Mouse (Mus musculus): Measurements from ENCODE around the gene Qpct. TPM values are rescaled to one million over a fixed set of nuclear protein-coding genes. Genes with fewer than 3 reads are reported as not detected.

The Qpct gene
- polyA plus RNA-seq, 1 experiment from 2014 or later = 2.1 TPM

DNA sequence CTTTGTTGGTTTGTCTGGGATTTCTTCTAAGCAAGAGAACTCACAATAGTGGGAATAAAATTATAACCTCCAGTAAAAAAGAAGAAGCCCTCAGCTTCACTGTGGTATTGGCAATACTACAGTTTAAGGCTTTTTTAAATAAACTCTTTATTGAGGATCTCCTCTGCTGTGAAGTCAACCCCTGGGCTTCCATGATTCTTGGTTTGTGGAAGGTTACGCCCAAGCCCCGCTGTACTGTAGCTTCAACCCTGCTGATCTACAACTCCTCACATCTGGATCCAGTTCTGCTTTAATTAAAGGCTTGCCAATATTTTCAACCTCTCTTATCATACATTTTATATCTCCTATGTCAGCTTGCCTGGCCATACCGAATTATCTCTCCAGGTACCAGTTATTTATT lies 68.6 kb downstream of the Qpct start:
- WGBS = 91% methylated on average over 3 of the region's 3 CpGs

DNA sequence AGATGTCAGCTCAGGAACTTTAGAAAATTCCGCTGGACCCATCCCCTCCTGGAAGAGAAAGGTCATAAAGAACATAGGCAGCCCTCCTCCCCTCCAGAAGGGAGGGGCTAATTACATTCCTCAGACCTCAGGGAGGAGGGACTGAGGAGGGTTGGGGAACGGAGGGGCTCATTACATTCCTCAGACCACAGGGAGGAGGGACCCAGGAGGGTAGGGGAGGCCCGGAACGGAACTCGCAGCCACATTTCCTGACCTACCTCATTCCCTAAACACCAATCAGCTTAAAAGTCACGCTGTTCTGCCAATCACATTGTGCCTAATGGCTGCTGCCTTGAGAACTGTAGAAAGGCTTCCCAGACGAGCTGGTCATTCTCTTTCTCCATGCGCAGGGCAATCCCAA lies 82.0 kb downstream of the Qpct start:
- ATAC-seq (ENCODE audit: low FRiP score, low TSS enrichment) = peak; percentile 68; the same call in 1 of the 2 replicates
- H3K27ac ChIP-seq (ENCODE audit: low read depth, low read length) = no peak overlapping the region
- no peaks in the 10 kb centered on the region for H3K36me3 ChIP-seq (ENCODE audit: control insufficient read depth, insufficient read depth, low read length)
- H3K27me3 ChIP-seq (ENCODE audit: control insufficient read depth, insufficient read depth, low read length) = no peaks in the 10 kb centered on the region
- H3K9me3 ChIP-seq (ENCODE audit: control insufficient read depth, low read length) = no peaks in the 10 kb centered on the region
- H3K4me1 ChIP-seq (ENCODE audit: control insufficient read depth, insufficient read depth, low read length) = no peaks in the 10 kb centered on the region
- no peak overlapping the region for H3K4me2 ChIP-seq (replicated peaks; ENCODE audit: low read depth, low read length)
- WGBS = 40% methylated on average over 8 of the region's 8 CpGs
- H3K4me3 ChIP-seq (ENCODE audit: low read length) = no peak overlapping the region
- H3K9ac ChIP-seq (ENCODE audit: low read depth, low read length) = no peak overlapping the region

More for the DNA sequence above, 68.6 kb downstream of the Qpct start:
- H3K9me3 ChIP-seq (ENCODE audit: control insufficient read depth, low read length) = peaks cover 5% of the 10 kb centered on the region; the same call in 1 of the 2 replicates
- ATAC-seq (ENCODE audit: low FRiP score, low TSS enrichment) = no peak
- no peak overlapping the region for H3K27ac ChIP-seq (ENCODE audit: low read depth, low read length)
- H3K27me3 ChIP-seq (ENCODE audit: control insufficient read depth, insufficient read depth, low read length) = no peaks in the 10 kb centered on the region
- no peaks in the 10 kb centered on the region for H3K4me1 ChIP-seq (ENCODE audit: control insufficient read depth, insufficient read depth, low read length)
- no peak overlapping the region for H3K4me2 ChIP-seq (replicated peaks; ENCODE audit: low read depth, low read length)
- no peaks in the 10 kb centered on the region for H3K36me3 ChIP-seq (ENCODE audit: control insufficient read depth, insufficient read depth, low read length)
- H3K4me3 ChIP-seq (ENCODE audit: low read length) = no peak overlapping the region
- no peak overlapping the region for H3K9ac ChIP-seq (ENCODE audit: low read depth, low read length)

DNA sequence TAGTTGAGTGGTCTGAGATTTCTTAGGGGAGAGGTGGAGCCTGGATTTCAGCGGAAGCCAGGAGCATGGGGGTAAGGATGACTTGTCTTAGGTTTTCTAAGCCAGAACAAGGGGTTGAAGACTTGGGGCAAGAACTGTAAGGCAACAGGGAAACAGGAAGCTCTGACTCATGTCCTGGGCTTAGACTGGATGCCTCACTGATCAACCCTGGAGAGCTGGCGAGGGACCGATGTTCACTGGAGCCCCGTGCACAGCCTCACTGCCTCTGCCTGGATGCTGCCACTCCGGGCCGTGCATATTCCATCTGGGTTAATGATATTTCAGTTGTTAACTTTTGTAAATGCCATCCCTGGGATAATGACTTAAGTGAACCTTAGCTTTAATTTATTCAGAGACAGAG lies 84.1 kb downstream of the Qpct start:
- Histone ChIP-seq H3K9ac (ENCODE audit: low read depth, low read length) (no peak overlapping the region), H3K27me3 (ENCODE audit: control insufficient read depth, insufficient read depth, low read length) (no peaks in the 10 kb centered on the region), H3K4me2 (replicated peaks; ENCODE audit: low read depth, low read length) (no peak overlapping the region), H3K36me3 (ENCODE audit: control insufficient read depth, insufficient read depth, low read length) (no peaks in the 10 kb centered on the region), H3K9me3 (ENCODE audit: control insufficient read depth, low read length) (peaks cover 2% of the 10 kb centered on the region; the same call in 1 of the 2 replicates), H3K4me1 (ENCODE audit: control insufficient read depth, insufficient read depth, low read length) (no peaks in the 10 kb centered on the region), H3K4me3 (ENCODE audit: low read length) (no peak overlapping the region), H3K27ac (ENCODE audit: low read depth, low read length) (no peak overlapping the region)
- no peak for ATAC-seq (ENCODE audit: low FRiP score, low TSS enrichment)
- WGBS = 58% methylated on average over 6 of the region's 6 CpGs

DNA sequence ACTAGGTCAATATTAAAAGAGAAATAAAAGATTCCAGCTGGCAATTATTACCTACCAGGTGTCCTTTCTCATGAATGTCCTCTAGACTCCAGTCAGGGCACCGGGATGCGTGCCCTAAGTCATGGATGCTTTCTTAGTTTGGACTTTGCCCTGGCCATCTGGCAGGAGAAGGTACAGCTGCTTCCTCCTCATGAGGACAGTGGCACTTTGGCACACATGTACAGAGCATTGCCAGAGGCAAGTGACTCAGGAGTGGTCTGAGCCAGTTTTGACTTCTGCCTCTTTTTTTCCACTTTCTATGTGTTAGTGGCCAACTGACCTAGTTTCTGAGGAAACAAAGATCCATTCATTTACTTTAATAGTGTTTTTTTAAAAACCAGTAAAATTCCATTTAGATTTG lies 84.7 kb downstream of the Qpct start:
- Histone ChIP-seq H3K9me3 (ENCODE audit: control insufficient read depth, low read length) (peaks cover 2% of the 10 kb centered on the region; the same call in 1 of the 2 replicates), H3K36me3 (ENCODE audit: control insufficient read depth, insufficient read depth, low read length) (no peaks in the 10 kb centered on the region), H3K27me3 (ENCODE audit: control insufficient read depth, insufficient read depth, low read length) (no peaks in the 10 kb centered on the region), H3K4me3 (ENCODE audit: low read length) (no peak overlapping the region), H3K4me2 (replicated peaks; ENCODE audit: low read depth, low read length) (no peak overlapping the region), H3K27ac (ENCODE audit: low read depth, low read length) (no peak overlapping the region), H3K4me1 (ENCODE audit: control insufficient read depth, insufficient read depth, low read length) (no peaks in the 10 kb centered on the region), H3K9ac (ENCODE audit: low read depth, low read length) (no peak overlapping the region)
- WGBS = 56% methylated on average over 2 of the region's 2 CpGs
- ATAC-seq (ENCODE audit: low FRiP score, low TSS enrichment) = peak; percentile 80; the same call in 1 of the 2 replicates

Other genes starting within 250 kb of the Qpct start
- 7.1 and 9.3 TPM in 2 replicates for gene Heatr5b, start 216.5 kb upstream of the Qpct start, polyA plus RNA-seq (2014; fragmentation: Nextera tagmentation; extraction: Ambion mirVana)
- gene Gpatch11, start 216.3 kb upstream of the Qpct start, polyA plus RNA-seq (2014; fragmentation: Nextera tagmentation; extraction: Ambion mirVana) = 33.7 and 43.4 TPM in 2 replicates
- 12.0 and 14.6 TPM in 2 replicates for gene Eif2ak2, start 169.3 kb upstream of the Qpct start, polyA plus RNA-seq (2014; fragmentation: Nextera tagmentation; extraction: Ambion mirVana)
- 0.19 and 0.20 TPM in 2 replicates for gene Sult6b1, start 144.9 kb upstream of the Qpct start, polyA plus RNA-seq (2014; fragmentation: Nextera tagmentation; extraction: Ambion mirVana)
- 108 and 133 TPM in 2 replicates for gene Cebpzos, start 135.4 kb upstream of the Qpct start, polyA plus RNA-seq (2014; fragmentation: Nextera tagmentation; extraction: Ambion mirVana)
- 58.7 and 64.8 TPM in 2 replicates for gene Cebpz, start 114.8 kb upstream of the Qpct start, polyA plus RNA-seq (2014; fragmentation: Nextera tagmentation; extraction: Ambion mirVana)
- 45.4 and 63.2 TPM in 2 replicates for gene Ndufaf7, start 114.8 kb upstream of the Qpct start, polyA plus RNA-seq (2014; fragmentation: Nextera tagmentation; extraction: Ambion mirVana)
- gene Prkd3, start 31.1 kb upstream of the Qpct start, polyA plus RNA-seq (2014; fragmentation: Nextera tagmentation; extraction: Ambion mirVana) = 26.5 and 45.0 TPM in 2 replicates